In genomic region chr5:114816599-114816998, GRCm38 (mm10) we compare ENCODE assay signal across 38 mouse cellular contexts. TPM values are rescaled to one million over a fixed set of nuclear protein-coding genes. Genes with fewer than 3 reads are reported as not detected.
A peak's percentile ranks its signal among the peaks of the same experiment; 100 is the strongest.
DNase-seq lines count a peak whose midpoint lies in the region; ATAC-seq and TF ChIP-seq lines count a peak whose summit lies in the region.
"Had no signal": no experiment of that assay in that cellular context is flagged by ENCODE, and none has a peak within 500 bp of the region (broad histone marks: within the 10 kb centered on the region; RNA-seq: fewer than 3 reads in every experiment).

No protein-coding gene starts in this region.

- no peak for ATAC-seq in cerebellum, adult (ENCODE audit: insufficient number of reproducible peaks, low FRiP score, low TSS enrichment)
- no peak for ATAC-seq in stomach, postnatal 0 days (ENCODE audit: low FRiP score, low TSS enrichment)
- ATAC-seq: activated CD4-positive, CD25-positive, alpha-beta regulatory T cell, adult 4 months; forebrain, embryonic 15.5 days; inflammation-experienced regulatory T-cells, adult 6 months; midbrain, embryonic 16.5 days had no signal

- no peak for TF ChIP-seq POLR2A in brain, embryonic 14.5 days (IDR thresholded peaks at IDR 0.05; ENCODE audit: borderline replicate concordance, extremely low read depth, insufficient read depth, insufficient read length, poor library complexity, severe bottlenecking)

- no peaks in the 10 kb centered on the region for H3K4me1 ChIP-seq in stomach, postnatal 0 days (replicated peaks; ENCODE audit: control insufficient read depth, insufficient read depth)

- no peak for TF ChIP-seq EP300 in stomach, postnatal 0 days (optimal IDR thresholded peaks at IDR 0.05)

- no peak overlapping the region for H3K27ac ChIP-seq in layer of hippocampus, adult 2 months
- no peak overlapping the region for H3K27ac ChIP-seq in stomach, postnatal 0 days (replicated peaks)
- H3K27ac ChIP-seq: forebrain, embryonic 15.5 days; heart, adult 2 months; hindbrain, embryonic 13.5 days; kidney, embryonic 15.5 days; liver, embryonic 13.5 days; lung, embryonic 15.5 days had no signal

- 57% methylated on average over 6 of the region's 6 CpGs for WGBS in stomach, postnatal 0 days

- TF ChIP-seq CTCF in layer of hippocampus, adult 2 months (conservative IDR thresholded peaks at IDR 0.05) = 0 out of 2 replicates have a peak, but pooled peaks have one; percentile 4
- no peak for TF ChIP-seq CTCF in brain, embryonic 14.5 days (IDR thresholded peaks at IDR 0.05; ENCODE audit: borderline replicate concordance, extremely low read depth, insufficient read depth, insufficient read length)
- TF ChIP-seq CTCF in stomach, postnatal 0 days (IDR thresholded peaks at IDR 0.05; ENCODE audit: low read depth) = no peak

- peak; percentile 26 for DNase-seq in cerebellum, adult 9-11 months
- DNase-seq in layer of hippocampus, adult 2 months (ENCODE audit: low spot score in 2 of 2) = no peak
- DNase-seq in layer of hippocampus, postnatal 14 days (ENCODE audit: low spot score in 2 of 2) = no peak
- DNase-seq in brain, embryonic 14.5 days (ENCODE audit: low read depth) = peak; percentile 22
- peak; percentile 12 for DNase-seq in stomach, postnatal 0 days (ENCODE audit: low spot score)
- no peak for DNase-seq in ovary, postnatal 10 days (ENCODE audit: low spot score)
- DNase-seq: adrenal gland, adult 8-10 months; B cell, adult 2 months; cerebellum, adult 11 months; heart, adult 2 months; heart, postnatal 4 days; kidney, adult 18-20 months; kidney, postnatal 25 days; left cerebral cortex, postnatal 4 days; liver, embryonic 13.5 days had no signal

- no peak overlapping the region for H3K9ac ChIP-seq in stomach, postnatal 0 days (ENCODE audit: low read length)
- H3K9ac ChIP-seq: forebrain, embryonic 15.5 days; heart, embryonic 12.5 days; hindbrain, embryonic 13.5 days; kidney, embryonic 15.5 days; liver, embryonic 13.5 days; lung, embryonic 15.5 days had no signal

- H3K4me2 ChIP-seq in stomach, postnatal 0 days (replicated peaks; ENCODE audit: low read depth) = no peak overlapping the region
- H3K4me2 ChIP-seq: forebrain, embryonic 15.5 days; heart, embryonic 12.5 days; hindbrain, embryonic 13.5 days; kidney, embryonic 15.5 days; liver, embryonic 13.5 days; lung, embryonic 15.5 days; midbrain, embryonic 11.5 days had no signal

- no peaks in the 10 kb centered on the region for H3K27me3 ChIP-seq in stomach, postnatal 0 days (ENCODE audit: control insufficient read depth, insufficient read depth, low read length)
- H3K27me3 ChIP-seq: forebrain, embryonic 15.5 days; heart, embryonic 12.5 days; hindbrain, embryonic 13.5 days; kidney, embryonic 15.5 days; liver, embryonic 13.5 days; lung, embryonic 15.5 days had no signal

- H3K9me3 ChIP-seq in stomach, postnatal 0 days (ENCODE audit: control insufficient read depth, low read length) = no peaks in the 10 kb centered on the region
- H3K9me3 ChIP-seq: forebrain, embryonic 15.5 days; hindbrain, embryonic 13.5 days; liver, embryonic 13.5 days; lung, embryonic 15.5 days had no signal

- H3K36me3 ChIP-seq in stomach, postnatal 0 days (ENCODE audit: control insufficient read depth, insufficient read depth, low read length) = no peaks in the 10 kb centered on the region

- H3K4me3 ChIP-seq in layer of hippocampus, adult 2 months = no peak overlapping the region
- H3K4me3 ChIP-seq in stomach, postnatal 0 days (ENCODE audit: low read depth, low read length) = no peak overlapping the region
- H3K4me3 ChIP-seq: forebrain, embryonic 15.5 days; heart, adult 2 months; heart, embryonic 12.5 days; hindbrain, embryonic 13.5 days; kidney, embryonic 15.5 days; liver, embryonic 13.5 days; lung, embryonic 15.5 days had no signal

RNA-seq across cellular contexts. Expression of gene 1500011B03Rik, which starts 6.7 kb away (rescaled TPM):
- total RNA-seq in layer of hippocampus, adult 2 months (2021) = 100 to 1,000 TPM; 136 to 154 TPM
- 100 to 1,000 TPM; 148 to 161 TPM for total RNA-seq in layer of hippocampus, postnatal 14 days (2021)
- 204 and 243 TPM in 2 replicates for polyA plus RNA-seq in brain, embryonic 14.5 days (2012; rRNA removed)
- 110 and 118 TPM in 2 replicates for polyA plus RNA-seq in stomach, postnatal 0 days (2015; fragmentation: Nextera tagmentation; extraction: Ambion mirVana)

RNA-seq across cellular contexts. Expression of gene 4930519G04Rik, which starts 36.9 kb away (rescaled TPM):
- not detected for total RNA-seq in layer of hippocampus, adult 2 months (2021)
- not detected for total RNA-seq in layer of hippocampus, postnatal 14 days (2021)
- polyA plus RNA-seq in brain, embryonic 14.5 days (2012; rRNA removed) = not detected in 2 replicates
- polyA plus RNA-seq in stomach, postnatal 0 days (2015; fragmentation: Nextera tagmentation; extraction: Ambion mirVana) = 0.05 TPM in 1 of 2 replicates, not detected in the other
- total RNA-seq: adrenal gland, adult 8-10 months; adrenal gland, postnatal 4 days; common myeloid progenitor, adult 5-6 weeks; gastrocnemius, adult 8-10 months; gastrocnemius, postnatal 4 days; heart, adult 2 months; heart, postnatal 4 days; layer of hippocampus, adult 18-20 months; layer of hippocampus, postnatal 25 days; left cerebral cortex, adult 8-10 months; left cerebral cortex, postnatal 4 days had no signal
- polyA plus RNA-seq: activated CD4-positive, CD25-positive, alpha-beta regulatory T cell, adult 4 months; embryonic facial prominence, embryonic 11.5 days; forebrain, embryonic 15.5 days; heart, adult 2 months; heart, embryonic 12.5 days; heart, postnatal 0 days; hindbrain, embryonic 13.5 days; inflammation-experienced regulatory T-cells, adult 6 months; kidney, embryonic 15.5 days; limb, embryonic 14.5 days; liver, embryonic 13.5 days; lung, embryonic 15.5 days; midbrain, embryonic 11.5 days; midbrain, embryonic 16.5 days; neural tube, embryonic 11.5 days; stomach, embryonic 14.5 days had no signal

RNA-seq across cellular contexts. Expression of gene Git2, which starts 41.3 kb away (rescaled TPM):
- 10 to 100 TPM; 45.7 to 47.5 TPM for total RNA-seq in layer of hippocampus, adult 2 months (2021)
- total RNA-seq in layer of hippocampus, postnatal 14 days (2021) = 10 to 100 TPM; 41.1 to 48.5 TPM
- polyA plus RNA-seq in brain, embryonic 14.5 days (2012; rRNA removed) = 48.6 and 57.5 TPM in 2 replicates
- 14.2 and 16.1 TPM in 2 replicates for polyA plus RNA-seq in stomach, postnatal 0 days (2015; fragmentation: Nextera tagmentation; extraction: Ambion mirVana)

RNA-seq across cellular contexts. Expression of gene Gm9936, which starts 41.9 kb away (rescaled TPM):
- under 1 TPM; 0.51 to 0.59 TPM for total RNA-seq in layer of hippocampus, adult 2 months (2021)
- total RNA-seq in layer of hippocampus, postnatal 14 days (2021) = under 1 TPM; 0.88 to 0.97 TPM
- 1.9 and 2.6 TPM in 2 replicates for polyA plus RNA-seq in brain, embryonic 14.5 days (2012; rRNA removed)
- polyA plus RNA-seq in stomach, postnatal 0 days (2015; fragmentation: Nextera tagmentation; extraction: Ambion mirVana) = 0.06 and 0.15 TPM in 2 replicates
- total RNA-seq: adrenal gland, adult 8-10 months; common myeloid progenitor, adult 5-6 weeks; gastrocnemius, adult 8-10 months; gastrocnemius, postnatal 4 days; heart, adult 2 months; heart, postnatal 4 days; megakaryocyte progenitor cell, adult 5-6 weeks had no signal
- polyA plus RNA-seq: activated CD4-positive, CD25-positive, alpha-beta regulatory T cell, adult 4 months; heart, adult 2 months; heart, embryonic 12.5 days; heart, postnatal 0 days; inflammation-experienced regulatory T-cells, adult 6 months; liver, embryonic 13.5 days; lung, embryonic 15.5 days had no signal

RNA-seq across cellular contexts. Expression of gene Ankrd13a, which starts 42.1 kb away (rescaled TPM):
- 10 to 100 TPM; 39.6 to 48.8 TPM for total RNA-seq in layer of hippocampus, adult 2 months (2021)
- total RNA-seq in layer of hippocampus, postnatal 14 days (2021) = 10 to 100 TPM; 41.7 to 42.3 TPM
- 51.3 and 58.6 TPM in 2 replicates for polyA plus RNA-seq in brain, embryonic 14.5 days (2012; rRNA removed)
- polyA plus RNA-seq in stomach, postnatal 0 days (2015; fragmentation: Nextera tagmentation; extraction: Ambion mirVana) = 36.4 and 41.7 TPM in 2 replicates

Comparison
In these comparisons a context has a peak if more than half of its experiments do, and no peak if none do; other contexts are left out.
1. DNase-seq: peak in cerebellum, adult 9-11 months (single experiment), brain, embryonic 14.5 days (single experiment) and stomach, postnatal 0 days (single experiment); none in layer of hippocampus, adult 2 months (0 of 2), layer of hippocampus, postnatal 14 days (0 of 2) and ovary, postnatal 10 days (single experiment).